Mouse (Mus musculus) inflammation-experienced regulatory T-cells (primary cell): ENCODE data around the gene Kank2. TPM values are rescaled to one million over a fixed set of nuclear protein-coding genes. Genes with fewer than 3 reads are reported as not detected.

Experiments
- polyA plus RNA-seq, 2 experiments: library from polyadenylated mRNA; unstranded; fragments of 100-300 nt; shearing (Covaris generic); gene quantifications; one replicate each; pipeline ENCODE4 v1.2.1; 2017

The Kank2 gene
- polyA plus RNA-seq = under 1 TPM in 1 of 2 experiments, not detected in 1; 0.45 TPM

GRCm38 (mm10) chr9:21798345-21799009 is at the start of gene Kank2:
Gene Kank2, minus strand, starts transcription at chr9:21798744.

GRCm38 (mm10) chr9:21835258-21835912 is 36.8 kb upstream of the Kank2 start, which contains the start of gene Angptl8:
Gene Angptl8, plus strand, starts transcription at chr9:21835510.

GRCm38 (mm10) chr9:21760155-21761088 is 38.1 kb downstream of the Kank2 start, which contains the start of gene Spc24:
Gene Spc24, minus strand, starts transcription at chr9:21760303.

GRCm38 (mm10) chr9:21723377-21724146 is 75.0 kb downstream of the Kank2 start, which contains the start of gene Ldlr:
Gene Ldlr, plus strand, starts transcription at chr9:21723483.

Other genes with a start within 250 kb of the Kank2 start
- 10 to 100 TPM; 35.9 to 36.3 TPM for gene Timm29, start 206.0 kb downstream of the Kank2 start, polyA plus RNA-seq
- gene Yipf2, start 205.9 kb downstream of the Kank2 start, polyA plus RNA-seq = 10 to 100 TPM; 24.5 to 25.7 TPM
- gene Smarca4, start 182.6 kb downstream of the Kank2 start, polyA plus RNA-seq = 10 to 100 TPM; 60.5 to 61.5 TPM
- gene Ldlr, start 75.3 kb downstream of the Kank2 start, polyA plus RNA-seq = 10 to 100 TPM; 20.3 to 29.5 TPM
- gene Spc24, start 38.4 kb downstream of the Kank2 start, polyA plus RNA-seq = 1 to 10 TPM; 2.8 to 3.7 TPM
- under 1 TPM in 1 of 2 experiments, not detected in 1; 0.44 TPM for gene Angptl8, start 36.8 kb upstream of the Kank2 start, polyA plus RNA-seq
- 1 to 10 TPM; 3.7 to 4.5 TPM for gene Dock6, start 53.9 kb upstream of the Kank2 start, polyA plus RNA-seq
- gene Rab3d, start 119.4 kb upstream of the Kank2 start, polyA plus RNA-seq = 10 to 100 TPM; 14.8 to 29.0 TPM
- gene Ccdc159, start 128.7 kb upstream of the Kank2 start, polyA plus RNA-seq = 1 to 10 TPM in 1 of 2 experiments, under 1 TPM in 1; 0.86 to 1.5 TPM
- gene Tmem205, start 128.8 kb upstream of the Kank2 start, polyA plus RNA-seq = 1 to 10 TPM; 3.6 to 8.0 TPM
- 1 to 10 TPM; 1.6 to 1.9 TPM for gene Plppr2, start 138.3 kb upstream of the Kank2 start, polyA plus RNA-seq
- 10 to 100 TPM; 11.8 to 12.4 TPM for gene Swsap1, start 157.0 kb upstream of the Kank2 start, polyA plus RNA-seq
- gene Epor, start 164.8 kb upstream of the Kank2 start, polyA plus RNA-seq = under 1 TPM in 1 of 2 experiments, not detected in 1; 0.84 TPM
- under 1 TPM in 1 of 2 experiments, not detected in 1; 0.20 TPM for gene Rgl3, start 190.7 kb upstream of the Kank2 start, polyA plus RNA-seq
- under 1 TPM; 0.18 to 0.49 TPM for gene Ccdc151, start 203.9 kb upstream of the Kank2 start, polyA plus RNA-seq
- gene Prkcsh, start 204.1 kb upstream of the Kank2 start, polyA plus RNA-seq = 10 to 100 TPM; 76.4 to 98.0 TPM